Mouse (Mus musculus): ENCODE measurements around the gene Wnt5b. TPM values are rescaled to one million over a fixed set of nuclear protein-coding genes. Genes with fewer than 3 reads are reported as not detected.
"Not testable (repeated sequence)": the region's sequence is repeated elsewhere in the genome, so short reads cannot be mapped to it uniquely, and the experiment has no call there.

Wnt5b gene
- polyA plus RNA-seq, 1 experiment from 2014 or later = 8.9 TPM

- WGBS = 12% methylated on average over 2 of the region's 2 CpGs
- H3K4me1 ChIP-seq (replicated peaks) = peaks cover 49% of the 10 kb centered on the region
- H3K4me3 ChIP-seq = no peak overlapping the region
These were observed 58.7 kb downstream of the Wnt5b start for GRCm38 (mm10) chr6:119485486-119485885.

DNA sequence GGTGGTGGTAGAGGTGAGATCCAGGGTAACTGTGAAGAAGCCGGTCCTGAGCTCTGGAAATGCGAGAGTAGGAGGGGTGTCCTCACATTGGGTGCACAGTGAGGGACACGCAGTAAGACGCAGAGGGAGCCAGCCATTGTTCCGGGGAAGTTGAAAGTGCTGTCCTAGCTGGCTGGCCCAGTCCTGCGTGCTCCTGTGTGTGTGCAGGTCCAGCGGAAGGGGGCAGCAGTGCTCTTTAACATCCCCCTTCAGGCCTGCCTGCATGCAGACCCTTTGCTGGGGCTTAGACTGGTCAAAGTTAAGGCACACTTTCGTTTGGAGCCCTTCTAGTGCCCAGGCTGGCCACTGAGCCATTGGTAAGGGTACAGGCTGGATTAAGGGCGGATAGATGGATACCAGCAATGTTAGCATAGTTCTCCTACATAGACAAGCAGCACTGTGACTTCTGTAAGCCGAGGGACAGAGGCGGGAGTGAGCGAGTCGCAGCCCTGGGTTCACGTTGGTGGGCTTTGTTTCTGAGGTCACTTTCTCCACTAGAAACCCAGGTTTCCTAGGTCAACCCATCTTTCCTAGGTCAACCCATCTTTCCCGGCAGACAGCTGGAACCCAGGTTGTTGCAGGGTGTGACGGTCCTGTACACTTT is 61.1 kb downstream of the Wnt5b start:
- Histone ChIP-seq H3K4me1 (replicated peaks) (peaks cover 49% of the 10 kb centered on the region), H3K4me3 (peak overlapping the region; percentile 16), H3K27me3 (replicated peaks) (no peaks in the 10 kb centered on the region), H3K9ac (0 out of 2 replicates have a peak overlapping the region, but pooled peaks have one; percentile 2), H3K36me3 (peaks cover 19% of the 10 kb centered on the region), H3K4me2 (peak overlapping the region; percentile 55), H3K27ac (ENCODE audit: poor library complexity, severe bottlenecking) (0 out of 2 replicates have a peak overlapping the region, but pooled peaks have one; percentile 6), H3K9me3 (replicated peaks) (no peaks in the 10 kb centered on the region)
- WGBS = 49% methylated on average over 16 of the region's 16 CpGs
- no peak for ATAC-seq (ENCODE audit: insufficient number of reproducible peaks, low FRiP score)

More at GRCm38 (mm10) chr6:119485486-119485885, 58.7 kb downstream of the Wnt5b start:
- ATAC-seq (ENCODE audit: insufficient number of reproducible peaks, low FRiP score) = no peak
- H3K9me3 ChIP-seq (replicated peaks) = no peaks in the 10 kb centered on the region
- no peaks in the 10 kb centered on the region for H3K27me3 ChIP-seq (replicated peaks)
- no peak overlapping the region for H3K4me2 ChIP-seq
- no peak overlapping the region for H3K27ac ChIP-seq (ENCODE audit: poor library complexity, severe bottlenecking)
- peaks cover 17% of the 10 kb centered on the region for H3K36me3 ChIP-seq
- H3K9ac ChIP-seq = no peak overlapping the region

DNA sequence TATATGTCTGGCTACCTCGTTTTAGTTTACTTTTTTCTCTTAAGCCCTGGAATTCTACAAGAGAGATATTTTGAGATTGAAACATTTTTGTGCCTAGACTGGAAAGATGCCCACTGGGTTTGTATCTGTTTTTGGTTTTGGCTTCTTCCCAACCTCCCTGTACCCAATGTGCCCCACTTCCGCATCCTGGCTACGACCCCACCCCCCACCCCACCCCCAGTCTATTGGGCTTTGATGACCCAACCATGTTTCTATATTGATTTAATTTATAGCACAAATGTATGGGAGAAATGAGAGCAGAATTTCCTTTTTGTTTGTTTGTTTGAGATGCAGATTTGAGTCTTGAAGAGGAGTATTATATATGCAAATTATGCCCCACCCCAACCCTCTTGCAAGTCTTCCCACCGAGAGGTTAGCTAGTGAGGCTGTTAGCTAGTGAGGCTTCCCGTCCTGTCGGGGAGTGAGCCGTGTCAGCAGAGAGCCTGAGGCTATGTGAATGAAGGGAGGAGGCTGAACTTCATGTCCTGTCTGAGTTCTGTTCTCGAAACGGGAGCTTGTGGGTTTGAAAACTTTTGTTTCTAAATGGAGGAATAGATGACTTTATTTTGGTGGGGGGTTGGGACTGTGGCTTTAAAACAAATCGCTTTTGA is 62.3 kb downstream of the Wnt5b start:
- H3K4me3 ChIP-seq = peak overlapping the region; percentile 42
- H3K9ac ChIP-seq = peak overlapping the region; percentile 65
- peak overlapping the region; percentile 100 for H3K4me2 ChIP-seq
- WGBS = 5% methylated on average over 10 of the region's 10 CpGs
- H3K36me3 ChIP-seq = peaks cover 19% of the 10 kb centered on the region
- H3K27me3 ChIP-seq (replicated peaks); ATAC-seq (ENCODE audit: insufficient number of reproducible peaks, low FRiP score); H3K9me3 ChIP-seq (replicated peaks); H3K27ac ChIP-seq (ENCODE audit: poor library complexity, severe bottlenecking): not testable (repeated sequence)
- H3K4me1 ChIP-seq (replicated peaks) = peaks cover 56% of the 10 kb centered on the region

- WGBS = under 1% methylated on average over 33 of the region's 33 CpGs
- Histone ChIP-seq H3K4me3 (peak overlapping the region; percentile 98), H3K36me3 (peaks cover 19% of the 10 kb centered on the region), H3K9me3 (replicated peaks) (no peaks in the 10 kb centered on the region), H3K27me3 (replicated peaks) (no peaks in the 10 kb centered on the region), H3K27ac (ENCODE audit: poor library complexity, severe bottlenecking) (peak overlapping the region; percentile 99), H3K4me1 (replicated peaks) (peaks cover 57% of the 10 kb centered on the region), H3K4me2 (peak overlapping the region; percentile 100), H3K9ac (peak overlapping the region; percentile 99)
- no peak for ATAC-seq (ENCODE audit: insufficient number of reproducible peaks, low FRiP score)
These were observed 63.3 kb downstream of the Wnt5b start for GRCm38 (mm10) chr6:119480706-119481331.

DNA sequence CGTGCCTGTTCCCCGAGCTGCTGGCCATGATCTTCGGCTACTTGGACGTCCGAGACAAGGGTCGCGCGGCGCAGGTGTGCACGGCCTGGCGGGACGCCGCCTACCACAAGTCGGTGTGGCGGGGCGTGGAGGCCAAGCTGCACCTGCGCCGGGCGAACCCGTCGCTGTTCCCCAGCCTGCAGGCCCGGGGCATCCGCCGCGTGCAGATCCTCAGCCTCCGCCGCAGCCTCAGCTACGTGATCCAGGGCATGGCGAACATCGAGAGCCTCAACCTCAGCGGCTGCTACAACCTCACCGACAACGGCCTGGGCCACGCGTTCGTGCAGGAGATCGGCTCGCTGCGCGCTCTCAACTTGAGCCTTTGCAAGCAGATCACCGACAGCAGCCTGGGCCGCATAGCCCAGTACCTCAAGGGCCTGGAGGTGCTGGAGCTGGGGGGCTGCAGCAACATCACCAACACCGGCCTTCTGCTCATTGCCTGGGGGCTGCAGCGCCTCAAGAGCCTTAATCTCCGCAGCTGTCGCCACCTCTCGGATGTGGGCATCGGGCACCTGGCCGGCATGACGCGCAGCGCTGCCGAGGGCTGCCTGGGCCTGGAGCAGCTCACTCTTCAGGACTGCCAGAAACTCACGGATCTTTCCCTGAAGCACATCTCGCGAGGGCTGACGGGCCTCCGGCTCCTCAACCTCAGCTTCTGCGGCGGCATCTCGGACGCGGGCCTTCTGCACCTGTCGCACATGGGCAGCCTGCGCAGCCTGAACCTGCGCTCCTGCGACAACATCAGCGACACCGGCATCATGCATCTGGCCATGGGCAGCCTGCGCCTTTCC is 64.1 kb downstream of the Wnt5b start:
- Histone ChIP-seq H3K9me3 (replicated peaks) (no peaks in the 10 kb centered on the region), H3K9ac (peak overlapping the region; percentile 99), H3K4me1 (replicated peaks) (peaks cover 53% of the 10 kb centered on the region), H3K27ac (ENCODE audit: poor library complexity, severe bottlenecking) (peak overlapping the region; percentile 99), H3K36me3 (peaks cover 19% of the 10 kb centered on the region), H3K4me2 (peak overlapping the region; percentile 100), H3K27me3 (replicated peaks) (no peaks in the 10 kb centered on the region), H3K4me3 (peak overlapping the region; percentile 98)
- peak; percentile 23 for ATAC-seq (ENCODE audit: insufficient number of reproducible peaks, low FRiP score)
- under 1% methylated on average over 70 of the region's 70 CpGs for WGBS

DNA sequence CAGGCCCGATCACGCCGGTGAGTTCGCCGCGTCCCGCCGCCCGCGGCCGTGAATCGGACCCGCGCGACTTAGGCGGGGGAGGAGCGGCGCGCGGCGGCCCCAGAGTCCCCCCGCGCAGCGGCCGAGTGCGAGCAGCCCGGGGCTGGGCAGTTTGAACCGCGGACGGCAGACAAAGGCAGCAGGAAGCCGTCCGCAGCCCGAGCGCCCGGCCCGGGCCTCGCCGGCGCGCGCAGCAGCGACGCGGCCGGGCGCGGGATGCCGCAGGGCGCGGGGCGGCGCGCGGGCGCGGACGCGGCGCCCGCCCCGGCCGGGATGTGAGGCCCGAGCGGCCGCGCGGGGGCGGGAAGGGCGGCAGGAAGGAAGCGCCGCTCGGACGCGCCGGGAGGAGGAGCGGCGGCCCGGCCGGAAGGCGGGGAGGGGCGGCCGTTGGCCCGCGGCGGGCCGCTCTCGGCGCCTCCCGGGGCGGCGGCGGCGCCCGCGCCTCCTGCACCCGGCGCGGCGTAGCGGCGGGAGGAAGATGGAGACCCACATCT is 64.7 kb downstream of the Wnt5b start, which contains the start of gene Fbxl14:
Gene Fbxl14 (plus strand): TSS at position 326 of the 533 bp plus-strand sequence.
- Histone ChIP-seq H3K36me3 (peaks cover 15% of the 10 kb centered on the region), H3K27ac (ENCODE audit: poor library complexity, severe bottlenecking) (peak within 1 kb of the TSS; percentile 99), H3K4me2 (peak within 1 kb of the TSS; percentile 100), H3K4me3 (peak within 1 kb of the TSS; percentile 98), H3K4me1 (replicated peaks) (peaks cover 47% of the 10 kb centered on the region), H3K9me3 (replicated peaks) (no peaks in the 10 kb centered on the region), H3K9ac (peak within 1 kb of the TSS; percentile 99), H3K27me3 (replicated peaks) (no peaks in the 10 kb centered on the region)
- 17% methylated on average over 96 of the region's 101 CpGs for WGBS
- peak; percentile 84 for ATAC-seq (ENCODE audit: insufficient number of reproducible peaks, low FRiP score)

- Histone ChIP-seq H3K9me3 (replicated peaks) (no peaks in the 10 kb centered on the region), H3K4me1 (replicated peaks) (peaks cover 44% of the 10 kb centered on the region), H3K27ac (ENCODE audit: poor library complexity, severe bottlenecking) (peak overlapping the region; percentile 99), H3K36me3 (peaks cover 9% of the 10 kb centered on the region; the same call in 1 of the 2 replicates), H3K9ac (peak overlapping the region; percentile 99), H3K4me2 (peak overlapping the region; percentile 100), H3K4me3 (peak overlapping the region; percentile 98), H3K27me3 (replicated peaks) (no peaks in the 10 kb centered on the region)
- ATAC-seq (ENCODE audit: insufficient number of reproducible peaks, low FRiP score) = peak; percentile 89
- WGBS = 2% methylated on average over 44 of the region's 49 CpGs
These were observed 65.4 kb downstream of the Wnt5b start for GRCm38 (mm10) chr6:119478560-119479342.

GRCm38 (mm10) chr6:119477686-119478310 is 66.3 kb downstream of the Wnt5b start:
- Histone ChIP-seq H3K9ac (no peak overlapping the region), H3K9me3 (replicated peaks) (no peaks in the 10 kb centered on the region), H3K4me2 (no peak overlapping the region), H3K27ac (ENCODE audit: poor library complexity, severe bottlenecking) (0 out of 2 replicates have a peak overlapping the region, but pooled peaks have one; percentile 29), H3K4me3 (no peak overlapping the region), H3K36me3 (peaks cover 3% of the 10 kb centered on the region; the same call in 1 of the 2 replicates), H3K4me1 (replicated peaks) (peaks cover 39% of the 10 kb centered on the region), H3K27me3 (replicated peaks) (no peaks in the 10 kb centered on the region)
- WGBS = 22% methylated on average over 13 of the region's 13 CpGs
- ATAC-seq (ENCODE audit: insufficient number of reproducible peaks, low FRiP score) = no peak

DNA sequence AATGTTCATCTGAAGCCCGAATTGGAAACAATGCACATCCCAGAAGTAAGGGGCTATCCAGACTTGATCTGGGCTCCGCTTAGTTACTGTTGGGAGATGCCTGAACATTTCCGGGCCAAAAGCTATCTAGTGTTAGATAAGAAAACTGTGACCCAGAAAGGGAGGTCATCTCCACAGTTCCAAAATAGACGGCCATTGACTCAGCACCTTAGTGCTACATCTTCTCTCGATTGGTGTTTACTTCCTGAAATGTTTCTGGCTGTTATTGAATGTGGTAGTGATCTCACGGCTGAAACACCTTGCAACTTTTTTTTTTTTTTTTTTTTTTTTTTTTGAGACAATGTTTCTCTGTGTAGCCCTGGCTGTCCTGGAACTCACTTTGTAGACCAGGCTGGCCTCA is 68.2 kb downstream of the Wnt5b start:
- no peak overlapping the region for H3K4me2 ChIP-seq
- 40% methylated on average over 6 of the region's 6 CpGs for WGBS

More for the DNA sequence above, 68.2 kb downstream of the Wnt5b start:
- Histone ChIP-seq H3K27me3 (replicated peaks) (no peaks in the 10 kb centered on the region), H3K27ac (ENCODE audit: poor library complexity, severe bottlenecking) (no peak overlapping the region), H3K9ac (no peak overlapping the region), H3K36me3 (peaks cover 3% of the 10 kb centered on the region; the same call in 1 of the 2 replicates), H3K4me1 (replicated peaks) (peaks cover 28% of the 10 kb centered on the region), H3K4me3 (no peak overlapping the region), H3K9me3 (replicated peaks) (no peaks in the 10 kb centered on the region)
- no peak for ATAC-seq (ENCODE audit: insufficient number of reproducible peaks, low FRiP score)
